In genomic region chr7:135652781-135653180, GRCm38 (mm10) we compare ENCODE assay signal across 11 mouse cellular contexts.
DNase-seq lines count a peak whose midpoint lies in the region; ATAC-seq and TF ChIP-seq lines count a peak whose summit lies in the region.
"Had no signal": no experiment of that assay in that cellular context is flagged by ENCODE, and none has a peak within 500 bp of the region (broad histone marks: within the 10 kb centered on the region; RNA-seq: fewer than 3 reads in every experiment).

No protein-coding gene starts in this region.

- ATAC-seq in intestine, embryonic 14.5 days (replicated peaks; ENCODE audit: low FRiP score, low TSS enrichment, low read depth): no peak
- ATAC-seq in intestine, embryonic 16.5 days: no peak
- ATAC-seq in midbrain, embryonic 14.5 days (ENCODE audit: low FRiP score, low TSS enrichment): no peak
- ATAC-seq: forebrain, postnatal 0 days had no signal

- TF ChIP-seq CTCF in bone marrow, adult 2 months (IDR thresholded peaks at IDR 0.05; ENCODE audit: control insufficient read depth, insufficient read depth, low read length): no peak
- TF ChIP-seq CTCF in small intestine, adult 2 months (IDR thresholded peaks at IDR 0.05; ENCODE audit: extremely low read depth, insufficient read length, insufficient replicate concordance, low read depth, low read length): no peak

- no peak for DNase-seq in intestine, embryonic 14.5 days (ENCODE audit: low spot score)
- DNase-seq in B cell, adult 2 months: peak; percentile 16 to 27
- no peak for DNase-seq in urinary bladder, postnatal 25 days (ENCODE audit: low spot score)
- DNase-seq in left cerebral cortex, postnatal 14 days (ENCODE audit: low spot score in 2 of 2): no peak
- no peak for DNase-seq in midbrain, embryonic 14.5 days
- DNase-seq: forebrain, postnatal 0 days; kidney, adult 8-10 months had no signal

- H3K9ac ChIP-seq in intestine, embryonic 14.5 days (ENCODE audit: low read length): no peak overlapping the region
- no peak overlapping the region; the same call in 1 of the 2 replicates for H3K9ac ChIP-seq in intestine, embryonic 16.5 days (ENCODE audit: low read depth, low read length)
- H3K9ac ChIP-seq in midbrain, embryonic 14.5 days (replicated peaks; ENCODE audit: low read length): no peak overlapping the region
- H3K9ac ChIP-seq: forebrain, postnatal 0 days; neural tube, embryonic 15.5 days had no signal

- TF ChIP-seq POLR2A in bone marrow, adult 2 months (IDR thresholded peaks at IDR 0.05; ENCODE audit: borderline replicate concordance, control insufficient read depth, low read depth, low read length): no peak
- no peak for TF ChIP-seq POLR2A in small intestine, adult 2 months (IDR thresholded peaks at IDR 0.05; ENCODE audit: low read depth, low read length)

- WGBS in intestine, embryonic 14.5 days: 72% methylated on average over 11 of the region's 11 CpGs
- WGBS in intestine, embryonic 16.5 days: 66% methylated on average over 11 of the region's 11 CpGs
- WGBS in bone marrow, adult 2 months: 30% methylated on average over 11 of the region's 11 CpGs
- WGBS in small intestine, adult 2 months: 79% methylated on average over 11 of the region's 11 CpGs
- 68% methylated on average over 11 of the region's 11 CpGs for WGBS in midbrain, embryonic 14.5 days

- H3K4me3 ChIP-seq in intestine, embryonic 14.5 days (ENCODE audit: low read depth, low read length): no peak overlapping the region
- no peak overlapping the region for H3K4me3 ChIP-seq in intestine, embryonic 16.5 days (ENCODE audit: low read length)
- peak overlapping the region; percentile 77 for H3K4me3 ChIP-seq in bone marrow, adult 2 months (replicated peaks; ENCODE audit: control insufficient read depth, low read depth, low read length)
- H3K4me3 ChIP-seq in small intestine, adult 2 months (ENCODE audit: low read depth, low read length): peak overlapping the region; percentile 36
- H3K4me3 ChIP-seq in midbrain, embryonic 14.5 days (replicated peaks; ENCODE audit: low read depth, low read length): no peak overlapping the region
- H3K4me3 ChIP-seq: neural tube, embryonic 15.5 days had no signal

- peaks cover 13% of the 10 kb centered on the region; the same call in 1 of the 2 replicates for H3K4me1 ChIP-seq in intestine, embryonic 14.5 days (replicated peaks; ENCODE audit: control insufficient read depth, insufficient read depth, low read length)
- peaks cover 7% of the 10 kb centered on the region; the same call in 1 of the 2 replicates for H3K4me1 ChIP-seq in intestine, embryonic 16.5 days (ENCODE audit: control insufficient read depth, insufficient read depth, low read length)
- H3K4me1 ChIP-seq in bone marrow, adult 2 months (ENCODE audit: control insufficient read depth, insufficient read depth, low read length): peaks cover 7% of the 10 kb centered on the region; the same call in 1 of the 2 replicates
- peaks cover 2% of the 10 kb centered on the region; the same call in 1 of the 2 replicates for H3K4me1 ChIP-seq in small intestine, adult 2 months (ENCODE audit: control insufficient read depth, insufficient read depth, insufficient read length, low read length)
- no peaks in the 10 kb centered on the region for H3K4me1 ChIP-seq in midbrain, embryonic 14.5 days (ENCODE audit: control insufficient read depth, insufficient read depth, low read length)
- H3K4me1 ChIP-seq: neural tube, embryonic 15.5 days had no signal

- H3K27me3 ChIP-seq in intestine, embryonic 14.5 days (replicated peaks; ENCODE audit: control insufficient read depth, insufficient read depth, low read length): no peaks in the 10 kb centered on the region
- no peaks in the 10 kb centered on the region for H3K27me3 ChIP-seq in intestine, embryonic 16.5 days (replicated peaks; ENCODE audit: control insufficient read depth, insufficient read depth, low read length)
- H3K27me3 ChIP-seq in small intestine, adult 2 months (ENCODE audit: control insufficient read depth, insufficient read depth, low read length): no peaks in the 10 kb centered on the region
- no peaks in the 10 kb centered on the region for H3K27me3 ChIP-seq in midbrain, embryonic 14.5 days (ENCODE audit: control insufficient read depth, insufficient read depth, low read length)
- H3K27me3 ChIP-seq: neural tube, embryonic 15.5 days had no signal

- intact Hi-C loops in left cerebral cortex, postnatal 14 days (cut with DNase I): no loop called here

- H3K4me2 ChIP-seq in intestine, embryonic 14.5 days (ENCODE audit: low read length): peak overlapping the region; percentile 35; the same call in 1 of the 2 replicates
- no peak overlapping the region for H3K4me2 ChIP-seq in intestine, embryonic 16.5 days (ENCODE audit: low read depth, low read length)
- no peak overlapping the region for H3K4me2 ChIP-seq in midbrain, embryonic 14.5 days (ENCODE audit: low read length)

- H3K36me3 ChIP-seq in intestine, embryonic 14.5 days (ENCODE audit: control insufficient read depth, insufficient read depth, low read length): no peaks in the 10 kb centered on the region
- H3K36me3 ChIP-seq in intestine, embryonic 16.5 days (ENCODE audit: control insufficient read depth, insufficient read depth, low read length): no peaks in the 10 kb centered on the region
- no peaks in the 10 kb centered on the region for H3K36me3 ChIP-seq in small intestine, adult 2 months (ENCODE audit: control insufficient read depth, insufficient read depth, low read length)
- H3K36me3 ChIP-seq in midbrain, embryonic 14.5 days (ENCODE audit: control insufficient read depth, insufficient read depth, low read length): no peaks in the 10 kb centered on the region
- H3K36me3 ChIP-seq: neural tube, embryonic 15.5 days had no signal

- 0 out of 2 replicates have a peak, but pooled peaks cover 5% of the 10 kb centered on the region for H3K9me3 ChIP-seq in intestine, embryonic 14.5 days (ENCODE audit: control insufficient read depth, low read length)
- peaks cover 6% of the 10 kb centered on the region; the same call in 1 of the 2 replicates for H3K9me3 ChIP-seq in intestine, embryonic 16.5 days (ENCODE audit: control insufficient read depth, low read length)
- no peaks in the 10 kb centered on the region for H3K9me3 ChIP-seq in midbrain, embryonic 14.5 days (ENCODE audit: control insufficient read depth, low read length)
- H3K9me3 ChIP-seq: neural tube, embryonic 15.5 days had no signal

- no peak overlapping the region for H3K27ac ChIP-seq in intestine, embryonic 14.5 days (ENCODE audit: low read depth)
- no peak overlapping the region for H3K27ac ChIP-seq in intestine, embryonic 16.5 days (ENCODE audit: low read length)
- H3K27ac ChIP-seq in bone marrow, adult 2 months (ENCODE audit: control insufficient read depth, insufficient read depth, low read depth, low read length, poor library complexity): peak overlapping the region; percentile 89
- peak overlapping the region; percentile 83 for H3K27ac ChIP-seq in small intestine, adult 2 months (ENCODE audit: insufficient read depth, low read depth, low read length)
- H3K27ac ChIP-seq in midbrain, embryonic 14.5 days (replicated peaks; ENCODE audit: low read depth, low read length): no peak overlapping the region
- H3K27ac ChIP-seq: neural tube, embryonic 15.5 days had no signal

Comparison
In these comparisons a context has a peak if more than half of its experiments do, and no peak if none do; other contexts are left out.
1. DNase-seq: peak in B cell, adult 2 months (2 of 2); none in intestine, embryonic 14.5 days (single experiment), urinary bladder, postnatal 25 days (single experiment), left cerebral cortex, postnatal 14 days (0 of 2) and midbrain, embryonic 14.5 days (single experiment).
2. H3K27ac ChIP-seq: peak in bone marrow, adult 2 months (single experiment) and small intestine, adult 2 months (single experiment); none in intestine, embryonic 14.5 days (single experiment), intestine, embryonic 16.5 days (single experiment) and midbrain, embryonic 14.5 days (single experiment).
3. H3K4me3 ChIP-seq: peak in bone marrow, adult 2 months (single experiment) and small intestine, adult 2 months (single experiment); none in intestine, embryonic 14.5 days (single experiment), intestine, embryonic 16.5 days (single experiment) and midbrain, embryonic 14.5 days (single experiment).